Mouse (Mus musculus): ENCODE data around the gene Gpr15. TPM values are rescaled to one million over a fixed set of nuclear protein-coding genes. Genes with fewer than 3 reads are reported as not detected.

The Gpr15 gene
- polyA plus RNA-seq (2014; fragmentation: Nextera tagmentation; extraction: Ambion mirVana): 0.12 TPM in 1 of 2 replicates, not detected in the other

DNA sequence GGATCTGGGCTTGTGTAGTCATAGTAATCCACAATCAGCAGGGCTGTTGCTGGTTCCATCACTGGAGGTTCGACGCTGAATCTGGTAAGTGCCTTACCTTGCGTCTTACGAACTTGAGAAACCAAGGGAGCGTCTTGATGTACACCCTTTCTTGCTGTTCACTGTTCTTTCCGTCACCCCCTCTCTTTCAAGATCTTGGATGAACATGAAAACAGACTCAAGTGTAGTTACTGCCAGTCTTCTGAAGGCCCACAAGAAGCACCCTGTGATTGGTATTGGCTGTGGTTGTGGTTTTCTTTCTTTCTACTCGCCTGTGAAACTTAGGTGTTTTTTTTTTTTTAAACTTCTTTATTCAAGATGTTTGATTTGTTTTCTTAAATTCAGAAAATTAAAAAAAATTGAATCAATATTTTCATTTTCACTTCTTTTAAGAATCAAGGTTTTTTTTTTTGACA is at the start of gene Gpr15:
TSS of gene Gpr15 (minus strand) at position 405 of the 455 bp plus-strand sequence.
- WGBS: 92% methylated on average over 7 of the region's 7 CpGs
- Histone ChIP-seq H3K27ac (ENCODE audit: low read depth) (no peak within 1 kb of the TSS), H3K4me1 (replicated peaks; ENCODE audit: control insufficient read depth, insufficient read depth, low read length) (no peaks in the 10 kb centered on the region), H3K9me3 (ENCODE audit: control insufficient read depth, low read length) (no peaks in the 10 kb centered on the region), H3K4me3 (ENCODE audit: low read depth, low read length) (no peak within 1 kb of the TSS), H3K36me3 (ENCODE audit: control insufficient read depth, insufficient read depth, low read length) (no peaks in the 10 kb centered on the region), H3K9ac (ENCODE audit: low read length) (no peak within 1 kb of the TSS), H3K4me2 (ENCODE audit: low read length) (no peak within 1 kb of the TSS), H3K27me3 (replicated peaks; ENCODE audit: control insufficient read depth, insufficient read depth, low read length) (no peaks in the 10 kb centered on the region)
- DNase-seq (ENCODE audit: low spot score) (no peak), ATAC-seq (replicated peaks; ENCODE audit: low FRiP score, low TSS enrichment, low read depth) (no peak)

DNA sequence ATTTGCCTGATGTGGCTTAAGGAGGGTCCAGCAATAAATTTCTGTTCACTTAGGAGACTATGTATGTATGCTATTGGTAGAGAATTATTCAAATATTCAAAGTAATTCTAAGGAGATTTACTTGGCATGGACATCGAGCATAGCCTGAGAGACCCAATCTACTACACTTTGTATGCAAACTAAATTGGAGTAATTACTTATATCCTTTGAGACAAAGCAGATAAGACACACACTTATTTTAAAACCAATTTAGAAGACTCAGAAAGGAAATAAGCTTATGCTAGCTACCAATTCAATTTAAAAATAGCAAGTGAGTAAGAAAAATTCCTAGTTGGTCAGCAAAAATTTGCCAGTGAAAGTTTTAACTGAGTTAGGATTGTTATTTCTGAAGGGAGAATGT is 44.2 kb upstream of the Gpr15 start, which contains the start of gene Olfr172:
TSS of gene Olfr172 (minus strand) at position 101 of the 400 bp plus-strand sequence.
- Histone ChIP-seq H3K36me3 (ENCODE audit: control insufficient read depth, insufficient read depth, low read length) (no peaks in the 10 kb centered on the region), H3K27ac (ENCODE audit: low read depth) (no peak within 1 kb of the TSS), H3K4me3 (ENCODE audit: low read depth, low read length) (no peak within 1 kb of the TSS), H3K9me3 (ENCODE audit: control insufficient read depth, low read length) (no peaks in the 10 kb centered on the region), H3K9ac (ENCODE audit: low read length) (no peak within 1 kb of the TSS), H3K27me3 (replicated peaks; ENCODE audit: control insufficient read depth, insufficient read depth, low read length) (no peaks in the 10 kb centered on the region), H3K4me2 (ENCODE audit: low read length) (no peak within 1 kb of the TSS), H3K4me1 (replicated peaks; ENCODE audit: control insufficient read depth, insufficient read depth, low read length) (no peaks in the 10 kb centered on the region)
- ATAC-seq (replicated peaks; ENCODE audit: low FRiP score, low TSS enrichment, low read depth) (no peak), DNase-seq (ENCODE audit: low spot score) (no peak)
- 83% methylated on average over 1 of the region's 1 CpGs for WGBS

DNA sequence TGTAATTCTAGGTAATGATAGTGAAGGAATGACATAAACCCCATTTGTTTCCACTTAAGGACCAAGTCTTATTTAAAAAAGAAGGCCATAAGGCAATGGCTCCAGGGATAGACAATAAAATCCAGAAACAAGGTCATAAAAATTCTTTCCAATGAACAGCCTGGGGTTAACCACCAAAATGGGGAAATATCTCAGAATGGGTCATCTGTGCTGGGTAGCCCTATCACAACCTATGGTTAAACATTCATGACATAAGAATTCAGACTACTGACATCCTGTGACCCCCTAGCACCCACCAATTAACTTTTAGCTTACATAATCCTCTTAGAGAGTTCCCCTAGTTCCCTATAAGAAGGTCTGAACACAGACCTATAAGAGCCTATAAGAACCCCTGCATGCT is 37.3 kb upstream of the Gpr15 start:
- DNase-seq (ENCODE audit: low spot score) (no peak), ATAC-seq (replicated peaks; ENCODE audit: low FRiP score, low TSS enrichment, low read depth) (no peak)
- no peak overlapping the region for H3K27ac ChIP-seq (ENCODE audit: low read depth)

DNA sequence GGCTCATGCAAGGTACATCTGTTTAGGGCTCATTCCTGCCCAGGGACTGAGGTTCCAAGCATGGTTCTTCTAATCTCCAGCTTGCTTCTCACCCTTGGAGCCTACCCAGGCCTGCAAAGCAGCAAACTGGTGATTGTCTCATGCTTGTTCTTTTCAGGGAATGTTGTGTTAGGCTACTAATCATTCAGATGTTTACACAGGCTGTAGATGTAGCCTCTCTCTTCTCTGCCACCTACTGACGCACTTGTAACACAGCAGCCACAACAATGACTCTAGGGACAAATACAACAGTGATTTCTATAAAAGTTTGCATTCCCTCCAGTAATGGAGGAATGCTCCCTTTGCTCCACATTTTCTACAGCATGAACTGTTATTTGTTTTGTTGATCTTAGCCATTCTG is 32.4 kb upstream of the Gpr15 start:
- Histone ChIP-seq H3K36me3 (ENCODE audit: control insufficient read depth, insufficient read depth, low read length) (no peaks in the 10 kb centered on the region), H3K27ac (ENCODE audit: low read depth) (no peak overlapping the region), H3K9ac (ENCODE audit: low read length) (no peak overlapping the region), H3K4me3 (ENCODE audit: low read depth, low read length) (no peak overlapping the region), H3K27me3 (replicated peaks; ENCODE audit: control insufficient read depth, insufficient read depth, low read length) (no peaks in the 10 kb centered on the region), H3K4me1 (replicated peaks; ENCODE audit: control insufficient read depth, insufficient read depth, low read length) (no peaks in the 10 kb centered on the region), H3K4me2 (ENCODE audit: low read length) (no peak overlapping the region), H3K9me3 (ENCODE audit: control insufficient read depth, low read length) (no peaks in the 10 kb centered on the region)
- WGBS: 11% methylated on average over 1 of the region's 1 CpGs
- DNase-seq (ENCODE audit: low spot score): no peak
- ATAC-seq (replicated peaks; ENCODE audit: low FRiP score, low TSS enrichment, low read depth): no peak

More for the DNA sequence above, 37.3 kb upstream of the Gpr15 start:
- H3K4me1 ChIP-seq (replicated peaks; ENCODE audit: control insufficient read depth, insufficient read depth, low read length): no peaks in the 10 kb centered on the region
- no peak overlapping the region for H3K4me2 ChIP-seq (ENCODE audit: low read length)
- H3K9ac ChIP-seq (ENCODE audit: low read length): no peak overlapping the region
- H3K9me3 ChIP-seq (ENCODE audit: control insufficient read depth, low read length): no peaks in the 10 kb centered on the region
- H3K4me3 ChIP-seq (ENCODE audit: low read depth, low read length): no peak overlapping the region
- no peaks in the 10 kb centered on the region for H3K27me3 ChIP-seq (replicated peaks; ENCODE audit: control insufficient read depth, insufficient read depth, low read length)
- no peaks in the 10 kb centered on the region for H3K36me3 ChIP-seq (ENCODE audit: control insufficient read depth, insufficient read depth, low read length)

DNA sequence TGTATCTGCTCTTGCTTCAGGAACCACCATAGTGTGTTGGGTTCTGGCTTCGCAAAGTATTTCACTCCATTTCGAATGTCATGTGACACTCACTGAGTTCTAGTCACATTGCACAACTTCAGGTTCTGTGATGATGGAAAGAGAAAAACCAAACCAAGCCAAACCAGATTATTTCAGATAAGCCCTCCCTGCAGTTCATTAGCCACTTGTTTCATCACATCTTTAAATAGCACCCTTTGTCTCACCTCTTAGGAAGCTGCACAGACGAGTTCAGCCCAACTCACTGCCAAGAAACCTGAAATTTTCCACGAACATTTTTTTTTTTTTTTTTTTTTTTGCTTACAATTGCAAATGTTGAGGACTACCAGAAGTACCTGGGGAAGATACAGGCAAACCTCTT is 27.8 kb upstream of the Gpr15 start:
- DNase-seq (ENCODE audit: low spot score) (no peak), ATAC-seq (replicated peaks; ENCODE audit: low FRiP score, low TSS enrichment, low read depth) (no peak)
- WGBS: 68% methylated on average over 4 of the region's 4 CpGs
- Histone ChIP-seq H3K9me3 (ENCODE audit: control insufficient read depth, low read length) (no peaks in the 10 kb centered on the region), H3K27ac (ENCODE audit: low read depth) (no peak overlapping the region), H3K4me2 (ENCODE audit: low read length) (no peak overlapping the region), H3K4me3 (ENCODE audit: low read depth, low read length) (no peak overlapping the region), H3K36me3 (ENCODE audit: control insufficient read depth, insufficient read depth, low read length) (no peaks in the 10 kb centered on the region), H3K27me3 (replicated peaks; ENCODE audit: control insufficient read depth, insufficient read depth, low read length) (no peaks in the 10 kb centered on the region), H3K9ac (ENCODE audit: low read length) (no peak overlapping the region), H3K4me1 (replicated peaks; ENCODE audit: control insufficient read depth, insufficient read depth, low read length) (no peaks in the 10 kb centered on the region)

DNA sequence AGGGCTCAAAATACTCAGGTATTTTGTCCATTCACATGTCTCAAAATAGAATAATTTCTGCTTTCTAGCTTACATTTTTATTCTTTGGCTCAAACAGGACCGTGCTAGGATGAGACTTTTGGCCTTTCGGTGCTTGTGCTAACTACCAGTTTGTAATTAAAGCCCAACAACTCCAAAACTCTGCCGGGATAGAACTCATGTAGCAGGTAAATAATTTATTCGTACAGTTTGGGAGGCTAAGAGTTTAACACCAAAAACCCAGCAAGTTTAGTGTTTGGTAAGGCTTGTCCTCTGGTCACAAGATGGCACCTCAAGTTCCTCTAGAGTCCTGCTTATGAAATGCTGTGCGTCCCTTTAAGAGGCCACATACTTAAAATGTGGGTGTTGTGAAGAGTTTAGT is 21.9 kb upstream of the Gpr15 start:
- ATAC-seq (replicated peaks; ENCODE audit: low FRiP score, low TSS enrichment, low read depth) (no peak), DNase-seq (ENCODE audit: low spot score) (no peak)
- Histone ChIP-seq H3K36me3 (ENCODE audit: control insufficient read depth, insufficient read depth, low read length) (no peaks in the 10 kb centered on the region), H3K4me1 (replicated peaks; ENCODE audit: control insufficient read depth, insufficient read depth, low read length) (no peaks in the 10 kb centered on the region), H3K9me3 (ENCODE audit: control insufficient read depth, low read length) (no peaks in the 10 kb centered on the region), H3K4me2 (ENCODE audit: low read length) (no peak overlapping the region), H3K9ac (ENCODE audit: low read length) (no peak overlapping the region), H3K4me3 (ENCODE audit: low read depth, low read length) (no peak overlapping the region), H3K27me3 (replicated peaks; ENCODE audit: control insufficient read depth, insufficient read depth, low read length) (no peaks in the 10 kb centered on the region), H3K27ac (ENCODE audit: low read depth) (no peak overlapping the region)
- WGBS: 93% methylated on average over 5 of the region's 5 CpGs

DNA sequence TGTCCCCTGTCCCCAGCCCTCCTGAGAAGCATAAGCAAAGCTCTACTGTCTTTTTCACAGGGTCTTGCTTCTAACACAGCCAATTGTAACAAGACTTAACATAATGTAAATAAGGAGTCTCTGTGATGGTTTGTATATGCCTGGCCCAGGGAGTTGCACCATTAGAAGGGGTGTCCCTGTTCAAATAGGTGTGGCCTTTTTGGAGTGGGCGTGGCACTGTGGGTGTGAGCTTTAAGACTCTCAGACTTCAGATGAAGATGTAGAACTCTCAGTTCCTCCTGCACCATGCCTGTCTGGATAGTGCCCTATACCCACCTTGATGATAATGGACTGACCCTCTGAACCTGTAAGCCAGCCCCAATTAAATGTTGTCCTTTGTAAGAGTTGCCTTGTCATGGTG is 19.9 kb upstream of the Gpr15 start:
- no peaks in the 10 kb centered on the region for H3K27me3 ChIP-seq (replicated peaks; ENCODE audit: control insufficient read depth, insufficient read depth, low read length)
- H3K4me3 ChIP-seq (ENCODE audit: low read depth, low read length): no peak overlapping the region
- DNase-seq (ENCODE audit: low spot score) (no peak), ATAC-seq (replicated peaks; ENCODE audit: low FRiP score, low TSS enrichment, low read depth) (no peak)
- no peak overlapping the region for H3K9ac ChIP-seq (ENCODE audit: low read length)
- peaks cover 15% of the 10 kb centered on the region for H3K36me3 ChIP-seq (ENCODE audit: control insufficient read depth, insufficient read depth, low read length)
- H3K27ac ChIP-seq (ENCODE audit: low read depth): no peak overlapping the region
- WGBS: 89% methylated on average over 1 of the region's 1 CpGs
- H3K4me2 ChIP-seq (ENCODE audit: low read length): no peak overlapping the region
- no peaks in the 10 kb centered on the region for H3K9me3 ChIP-seq (ENCODE audit: control insufficient read depth, low read length)
- H3K4me1 ChIP-seq (replicated peaks; ENCODE audit: control insufficient read depth, insufficient read depth, low read length): no peaks in the 10 kb centered on the region

DNA sequence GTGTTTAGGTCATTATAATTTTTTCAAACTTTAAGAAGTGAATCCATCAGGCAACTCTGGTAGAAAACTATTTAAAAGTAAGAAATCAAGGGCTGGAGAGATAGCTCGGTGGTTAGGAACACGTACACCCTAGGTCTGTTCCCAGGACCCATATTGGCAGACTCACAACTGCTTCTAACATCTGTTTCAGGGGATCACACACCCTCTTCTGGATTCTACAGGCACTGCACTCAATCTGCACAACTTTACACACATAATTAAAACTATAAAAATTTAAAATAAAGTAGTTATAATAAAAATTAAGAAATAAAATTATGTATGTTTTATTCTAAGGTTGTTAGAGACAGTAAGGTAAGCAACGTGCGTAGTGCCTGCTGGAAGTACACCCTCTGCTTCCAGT is 19.3 kb upstream of the Gpr15 start:
- no peak overlapping the region for H3K4me2 ChIP-seq (ENCODE audit: low read length)
- no peak for ATAC-seq (replicated peaks; ENCODE audit: low FRiP score, low TSS enrichment, low read depth)
- no peaks in the 10 kb centered on the region for H3K4me1 ChIP-seq (replicated peaks; ENCODE audit: control insufficient read depth, insufficient read depth, low read length)
- H3K36me3 ChIP-seq (ENCODE audit: control insufficient read depth, insufficient read depth, low read length): peaks cover 21% of the 10 kb centered on the region
- no peak for DNase-seq (ENCODE audit: low spot score)
- no peak overlapping the region for H3K27ac ChIP-seq (ENCODE audit: low read depth)
- H3K9ac ChIP-seq (ENCODE audit: low read length): no peak overlapping the region
- H3K4me3 ChIP-seq (ENCODE audit: low read depth, low read length): no peak overlapping the region
- no peaks in the 10 kb centered on the region for H3K27me3 ChIP-seq (replicated peaks; ENCODE audit: control insufficient read depth, insufficient read depth, low read length)
- 76% methylated on average over 4 of the region's 4 CpGs for WGBS
- H3K9me3 ChIP-seq (ENCODE audit: control insufficient read depth, low read length): no peaks in the 10 kb centered on the region

DNA sequence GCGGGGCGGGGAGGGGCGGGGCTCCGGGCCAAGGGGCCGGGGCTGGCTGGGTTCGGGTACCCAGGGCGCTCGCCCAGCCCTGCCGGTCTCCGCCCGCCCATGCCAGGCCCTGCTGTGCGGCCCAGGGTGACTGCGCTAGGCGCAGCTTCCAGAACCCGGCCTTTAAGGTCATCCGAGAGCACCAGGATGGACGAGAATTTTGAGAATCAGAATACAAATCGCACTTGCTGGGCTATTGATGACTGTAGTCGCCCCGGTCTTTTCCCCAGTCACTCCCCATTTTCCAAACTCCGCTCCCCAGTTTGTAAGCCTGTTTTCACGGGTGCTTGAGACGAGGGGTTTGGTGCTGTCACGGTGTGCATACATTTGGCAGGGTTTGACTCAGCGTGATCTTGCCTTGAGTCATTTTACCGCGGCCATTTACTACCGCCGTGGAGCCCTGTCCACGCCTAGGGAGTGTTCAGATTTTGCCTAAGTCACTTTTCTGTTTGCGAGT is 9.4 kb upstream of the Gpr15 start:
- no peaks in the 10 kb centered on the region for H3K9me3 ChIP-seq (ENCODE audit: control insufficient read depth, low read length)
- no peaks in the 10 kb centered on the region for H3K27me3 ChIP-seq (replicated peaks; ENCODE audit: control insufficient read depth, insufficient read depth, low read length)
- H3K27ac ChIP-seq (ENCODE audit: low read depth): peak overlapping the region; percentile 64
- DNase-seq (ENCODE audit: low spot score): no peak
- peak overlapping the region; percentile 76 for H3K9ac ChIP-seq (ENCODE audit: low read length)
- H3K4me2 ChIP-seq (ENCODE audit: low read length): peak overlapping the region; percentile 60
- WGBS: under 1% methylated on average over 22 of the region's 31 CpGs
- peaks cover 7% of the 10 kb centered on the region for H3K4me1 ChIP-seq (replicated peaks; ENCODE audit: control insufficient read depth, insufficient read depth, low read length)
- H3K4me3 ChIP-seq (ENCODE audit: low read depth, low read length): peak overlapping the region; percentile 74
- peak; percentile 92 for ATAC-seq (replicated peaks; ENCODE audit: low FRiP score, low TSS enrichment, low read depth)
- peaks cover 35% of the 10 kb centered on the region for H3K36me3 ChIP-seq (ENCODE audit: control insufficient read depth, insufficient read depth, low read length)

Measured in intestine, embryonic 14.5 days (tissue).